Mouse (Mus musculus) erythroblast, embryonic 14.5 days (primary cell): ENCODE results near the gene Ctcfl.

Experiments used
- GATA1 ChIP-seq: IDR thresholded peaks from 2 replicates; pipeline ENCODE4 v1.6.1; 2012; ENCODE audit warnings: low read length, inconsistent platforms, mixed read lengths
- TAL1 ChIP-seq: IDR thresholded peaks from 3 replicates; pipeline ENCODE4 v1.6.1; 2012; ENCODE audit warnings: low read length, inconsistent platforms, mixed read lengths

GRCm38 (mm10) chr2:173073666-173074065, 45.7 kb downstream of the Ctcfl start:
- TF ChIP-seq GATA1 (no peak), TAL1 (no peak)
